Mouse (Mus musculus) lung, embryonic 16.5 days (tissue): Measurements from ENCODE around the gene Pih1d2. TPM values are rescaled to one million over a fixed set of nuclear protein-coding genes. Genes with fewer than 3 reads are reported as not detected.

Experiments
- ATAC-seq: fragments of 200-750 bp; cut with Nextera tagmentation; 2 replicates; pipeline ENCODE4 v1.8.0; 2017; ENCODE audit warnings: low read depth, mild to moderate bottlenecking, moderate library complexity
- H3K27ac ChIP-seq: fragments of 300-500 bp; sonication (generic); 2 replicates; pipeline ENCODE4 v1.5.1; 2014; ENCODE audit warnings: mild to moderate bottlenecking, control low read depth, low read length
- H3K27me3 ChIP-seq: fragments of 300-500 bp; sonication (generic); 2 replicates; pipeline ENCODE4 v1.6.1; 2014; ENCODE audit warnings: low read depth, low read length, mixed read lengths; ENCODE audit not compliant: control insufficient read depth, insufficient read depth
- H3K36me3 ChIP-seq: fragments of 300-500 bp; sonication (generic); 2 replicates; pipeline ENCODE4 v1.6.1; 2014; ENCODE audit warnings: low read length; ENCODE audit not compliant: control insufficient read depth, insufficient read depth
- H3K4me1 ChIP-seq: fragments of 300-500 bp; sonication (generic); replicated peaks from 2 replicates; pipeline ENCODE4 v1.6.1; 2014; ENCODE audit warnings: low read length, mixed read lengths; ENCODE audit not compliant: control insufficient read depth, insufficient read depth
- H3K4me2 ChIP-seq: fragments of 300-500 bp; sonication (generic); 2 replicates; pipeline ENCODE4 v1.6.1; 2014; ENCODE audit warnings: low read depth, low read length, control low read depth
- H3K4me3 ChIP-seq: fragments of 300-500 bp; sonication (generic); 2 replicates; pipeline ENCODE4 v1.5.1; 2014; ENCODE audit warnings: mild to moderate bottlenecking, low read length, control low read depth
- H3K9ac ChIP-seq: fragments of 300-500 bp; sonication (generic); 2 replicates; pipeline ENCODE4 v1.6.1; 2014; ENCODE audit warnings: low read length, control low read depth
- H3K9me3 ChIP-seq: fragments of 300-500 bp; sonication (generic); 2 replicates; pipeline ENCODE4 v1.6.1; 2016; ENCODE audit warnings: low read length; ENCODE audit not compliant: control insufficient read depth
- WGBS: fragments of 180-500 bp; shearing (Covaris S2); extraction: QIAGEN DNeasy Blood & Tissue Kit; methylation state at CpG from one replicate; pipeline ENCODE4 v1.1.7; 2014; 5-methylcytosine and 5-hydroxymethylcytosine counted together
- polyA plus RNA-seq: library from polyadenylated mRNA; unstranded; fragments of >200 nt; fragmentation: Nextera tagmentation; extraction: Ambion mirVana; gene quantifications from 2 replicates; pipeline ENCODE4 v1.2.1, GENCODE M21; 2015

The Pih1d2 gene
- polyA plus RNA-seq, 1 experiment from 2014 or later, result 8.7 TPM

GRCm38 (mm10) chr9:50658391-50658790 lies 41.3 kb downstream of the Pih1d2 start:
- Histone ChIP-seq H3K27ac (no peak overlapping the region), H3K9me3 (no peaks in the 10 kb centered on the region), H3K4me3 (peak overlapping the region; percentile 64), H3K4me1 (peaks cover 11% of the 10 kb centered on the region), H3K36me3 (peaks cover 9% of the 10 kb centered on the region; the same call in 1 of the 2 replicates), H3K27me3 (no peaks in the 10 kb centered on the region), H3K9ac (peak overlapping the region; percentile 95), H3K4me2 (peak overlapping the region; percentile 57)
- 19% methylated on average over 5 of the region's 5 CpGs for WGBS
- ATAC-seq, result no peak

- Histone ChIP-seq H3K36me3 (peaks cover 5% of the 10 kb centered on the region; the same call in 1 of the 2 replicates), H3K9me3 (no peaks in the 10 kb centered on the region), H3K4me2 (peak overlapping the region; percentile 57), H3K9ac (peak overlapping the region; percentile 95), H3K4me3 (peak overlapping the region; percentile 64), H3K4me1 (peaks cover 11% of the 10 kb centered on the region), H3K27ac (peak overlapping the region; percentile 87), H3K27me3 (no peaks in the 10 kb centered on the region)
- ATAC-seq, result no peak; the same call in 1 of the 2 replicates
- WGBS, result 0% methylated on average over 28 of the region's 28 CpGs
Observed at GRCm38 (mm10) chr9:50658941-50659388, 41.8 kb downstream of the Pih1d2 start.

GRCm38 (mm10) chr9:50659392-50660217 lies 42.5 kb downstream of the Pih1d2 start, which contains the start of gene Dlat:
Dlat (minus strand) TSS chr9:50659780.
- Histone ChIP-seq H3K36me3 (peaks cover 5% of the 10 kb centered on the region; the same call in 1 of the 2 replicates), H3K27ac (peak within 1 kb of the TSS; percentile 87), H3K9ac (peak within 1 kb of the TSS; percentile 95), H3K9me3 (no peaks in the 10 kb centered on the region), H3K4me3 (peak within 1 kb of the TSS; percentile 64), H3K4me2 (peak within 1 kb of the TSS; percentile 57), H3K4me1 (peaks cover 11% of the 10 kb centered on the region), H3K27me3 (no peaks in the 10 kb centered on the region)
- ATAC-seq, result peak; percentile 97
- WGBS, result 0% methylated on average over 58 of the region's 63 CpGs

GRCm38 (mm10) chr9:50660431-50660830 lies 43.3 kb downstream of the Pih1d2 start:
- H3K4me3 ChIP-seq, result peak overlapping the region; percentile 64

GRCm38 (mm10) chr9:50664826-50665225 lies 47.7 kb downstream of the Pih1d2 start:
- ATAC-seq, result no peak
- no peak overlapping the region for H3K4me2 ChIP-seq
- no peaks in the 10 kb centered on the region for H3K27me3 ChIP-seq
- H3K36me3 ChIP-seq, result no peaks in the 10 kb centered on the region
- H3K4me3 ChIP-seq, result no peak overlapping the region
- H3K4me1 ChIP-seq, result peaks cover 3% of the 10 kb centered on the region
- no peak overlapping the region for H3K27ac ChIP-seq
- no peaks in the 10 kb centered on the region for H3K9me3 ChIP-seq
- no peak overlapping the region for H3K9ac ChIP-seq
- WGBS, result 85% methylated on average over 5 of the region's 5 CpGs

More at GRCm38 (mm10) chr9:50660431-50660830, 43.3 kb downstream of the Pih1d2 start:
- H3K9me3 ChIP-seq, result no peaks in the 10 kb centered on the region
- ATAC-seq, result no peak
- peak overlapping the region; percentile 57 for H3K4me2 ChIP-seq
- 16% methylated on average over 12 of the region's 12 CpGs for WGBS
- H3K4me1 ChIP-seq, result peaks cover 11% of the 10 kb centered on the region
- no peaks in the 10 kb centered on the region for H3K27me3 ChIP-seq
- H3K27ac ChIP-seq, result no peak overlapping the region
- H3K36me3 ChIP-seq, result peaks cover 5% of the 10 kb centered on the region; the same call in 1 of the 2 replicates
- H3K9ac ChIP-seq, result peak overlapping the region; percentile 95

GRCm38 (mm10) chr9:50666442-50666841 lies 49.3 kb downstream of the Pih1d2 start:
- Histone ChIP-seq H3K27me3 (no peaks in the 10 kb centered on the region), H3K36me3 (no peaks in the 10 kb centered on the region), H3K9ac (no peak overlapping the region), H3K4me3 (no peak overlapping the region), H3K4me1 (no peaks in the 10 kb centered on the region), H3K27ac (no peak overlapping the region), H3K4me2 (no peak overlapping the region), H3K9me3 (no peaks in the 10 kb centered on the region)
- WGBS, result 73% methylated on average over 6 of the region's 6 CpGs
- ATAC-seq, result no peak

GRCm38 (mm10) chr9:50667579-50668498 lies 50.7 kb downstream of the Pih1d2 start:
- no peaks in the 10 kb centered on the region for H3K4me1 ChIP-seq
- ATAC-seq, result 0 out of 2 replicates have a peak, but pooled peaks have one; percentile 45

GRCm38 (mm10) chr9:50670690-50671089 lies 53.6 kb downstream of the Pih1d2 start:
- ATAC-seq, result no peak
- no peak overlapping the region for H3K4me3 ChIP-seq
- H3K9ac ChIP-seq, result no peak overlapping the region
- 31% methylated on average over 5 of the region's 5 CpGs for WGBS
- no peaks in the 10 kb centered on the region for H3K27me3 ChIP-seq
- H3K4me2 ChIP-seq, result no peak overlapping the region
- no peaks in the 10 kb centered on the region for H3K36me3 ChIP-seq
- no peaks in the 10 kb centered on the region for H3K4me1 ChIP-seq
- no peak overlapping the region for H3K27ac ChIP-seq
- H3K9me3 ChIP-seq, result no peaks in the 10 kb centered on the region

More at GRCm38 (mm10) chr9:50667579-50668498, 50.7 kb downstream of the Pih1d2 start:
- Histone ChIP-seq H3K9ac (no peak overlapping the region), H3K27me3 (no peaks in the 10 kb centered on the region), H3K4me2 (no peak overlapping the region), H3K27ac (no peak overlapping the region), H3K36me3 (no peaks in the 10 kb centered on the region), H3K9me3 (no peaks in the 10 kb centered on the region), H3K4me3 (no peak overlapping the region)
- WGBS, result 67% methylated on average over 8 of the region's 8 CpGs
